Mouse (Mus musculus): ENCODE data around the gene Tmem37.

DNA sequence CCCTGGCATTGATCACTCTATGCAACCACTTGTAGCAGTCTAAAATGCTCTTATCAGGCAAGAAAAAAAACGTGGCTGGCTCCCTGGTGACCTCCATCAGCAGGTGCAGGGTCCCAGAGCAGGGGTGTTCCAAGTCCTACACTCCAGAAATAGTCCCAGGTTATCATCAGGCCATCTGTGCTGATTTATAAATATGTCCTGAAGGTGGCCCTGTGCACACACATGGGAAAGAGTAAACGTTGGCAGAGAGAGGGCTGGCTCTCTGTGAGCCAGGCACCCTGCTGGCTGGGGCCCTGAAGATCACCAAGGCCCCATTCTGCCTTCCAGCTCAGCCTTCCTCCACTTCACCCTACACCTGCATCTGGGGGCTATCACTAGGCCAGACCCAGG lies 48.8 kb downstream of the Tmem37 start:
- TF ChIP-seq POLR2A (IDR thresholded peaks at IDR 0.05; ENCODE audit: borderline replicate concordance, extremely low read depth, low read depth, low read length) = no peak
- TF ChIP-seq CTCF (IDR thresholded peaks at IDR 0.05; ENCODE audit: insufficient read depth, low read length) = no peak
